Mouse (Mus musculus) stomach, postnatal 0 days (tissue): Measurements from ENCODE around the gene Cyp2c40. TPM values are rescaled to one million over a fixed set of nuclear protein-coding genes. Genes with fewer than 3 reads are reported as not detected.

ENCODE experiments used
- ATAC-seq: fragments of 200-750 bp; cut with Nextera tagmentation; 2 replicates; pipeline ENCODE4 v1.8.0; 2017; ENCODE audit not compliant: low FRiP score, low TSS enrichment
- DNase-seq: peaks from one replicate; pipeline ENCODE4 v3.0.0-alpha.2; 2016; ENCODE audit warnings: low spot score
- H3K27ac ChIP-seq: fragments of 300-500 bp; sonication (generic); replicated peaks from 2 replicates; pipeline ENCODE4 v1.5.1; 2014; ENCODE audit warnings: mild to moderate bottlenecking, control low read depth
- H3K27me3 ChIP-seq: fragments of 300-500 bp; sonication (generic); 2 replicates; pipeline ENCODE4 v1.6.1; 2014; ENCODE audit warnings: low read length; ENCODE audit not compliant: control insufficient read depth, insufficient read depth
- H3K36me3 ChIP-seq: fragments of 300-500 bp; sonication (generic); 2 replicates; pipeline ENCODE4 v1.6.1; 2014; ENCODE audit warnings: low read length, mixed read lengths; ENCODE audit not compliant: control insufficient read depth, insufficient read depth
- H3K4me1 ChIP-seq: fragments of 300-500 bp; sonication (generic); replicated peaks from 2 replicates; pipeline ENCODE4 v1.6.1; 2014; ENCODE audit warnings: antibody characterized with exemption; ENCODE audit not compliant: control insufficient read depth, insufficient read depth
- H3K4me2 ChIP-seq: fragments of 300-500 bp; sonication (generic); replicated peaks from 2 replicates; pipeline ENCODE4 v1.6.1; 2014; ENCODE audit warnings: low read depth, mild to moderate bottlenecking, control low read depth, moderate library complexity
- H3K4me3 ChIP-seq: fragments of 300-500 bp; sonication (generic); 2 replicates; pipeline ENCODE4 v1.5.1; 2014; ENCODE audit warnings: low read depth, low read length, control low read depth
- H3K9ac ChIP-seq: fragments of 300-500 bp; sonication (generic); 2 replicates; pipeline ENCODE4 v1.6.1; 2014; ENCODE audit warnings: mild to moderate bottlenecking, low read length, control low read depth, mixed read lengths
- H3K9me3 ChIP-seq: fragments of 300-500 bp; sonication (generic); 2 replicates; pipeline ENCODE4 v1.6.1; 2016; ENCODE audit warnings: low read length; ENCODE audit not compliant: control insufficient read depth
- CTCF ChIP-seq: IDR thresholded peaks from 2 replicates; pipeline ENCODE4 v1.5.1; 2016; ENCODE audit warnings: antibody characterized with exemption, low read depth, mild to moderate bottlenecking, moderate library complexity
- WGBS: fragments of 180-500 bp; shearing (Covaris S2); extraction: QIAGEN DNeasy Blood & Tissue Kit; methylation state at CpG from one replicate; pipeline ENCODE4 v1.1.7; 2014; 5-methylcytosine and 5-hydroxymethylcytosine counted together
- polyA plus RNA-seq: library from polyadenylated mRNA; unstranded; fragments of >200 nt; fragmentation: Nextera tagmentation; extraction: Ambion mirVana; gene quantifications from 2 replicates; pipeline ENCODE4 v1.2.1, GENCODE M21; 2015

The Cyp2c40 gene
- polyA plus RNA-seq, 1 experiment from 2014 or later: 0.19 TPM

DNA sequence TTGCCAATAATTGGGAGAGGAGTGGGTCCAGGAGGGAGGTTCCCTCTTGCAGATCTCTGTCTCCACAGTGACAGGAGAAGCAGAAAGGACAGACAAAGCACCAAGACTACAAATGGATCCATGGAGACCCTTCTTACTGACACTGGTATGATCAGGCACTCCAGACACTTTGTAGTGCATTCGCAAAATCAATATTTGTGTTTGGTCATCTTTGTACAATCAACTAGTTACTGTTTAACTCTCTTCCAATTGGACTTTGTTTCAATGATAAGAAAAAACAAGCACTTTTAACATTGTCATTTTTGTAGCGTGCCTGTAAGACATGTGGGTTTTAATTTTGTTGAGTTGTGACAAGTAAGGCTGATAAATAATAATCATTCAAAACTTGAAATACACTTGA is 71.7 kb downstream of the Cyp2c40 start, which contains the start of gene Cyp2c68:
TSS of gene Cyp2c68 (minus strand) at position 135 of the 400 bp plus-strand sequence.
- H3K27ac ChIP-seq: no peak within 1 kb of the TSS
- H3K36me3 ChIP-seq: no peaks in the 10 kb centered on the region
- no peaks in the 10 kb centered on the region for H3K9me3 ChIP-seq
- TF ChIP-seq CTCF: no peak
- H3K4me1 ChIP-seq: no peaks in the 10 kb centered on the region
- ATAC-seq (no peak), DNase-seq (no peak)
- no peak within 1 kb of the TSS for H3K4me2 ChIP-seq
- no peak within 1 kb of the TSS for H3K4me3 ChIP-seq
- H3K27me3 ChIP-seq: no peaks in the 10 kb centered on the region
- WGBS: 62% methylated on average over 2 of the region's 2 CpGs
- H3K9ac ChIP-seq: no peak within 1 kb of the TSS

Other genes starting within 250 kb of the Cyp2c40 start
- not detected in 2 replicates for gene Cyp2c67, start 163.8 kb downstream of the Cyp2c40 start, polyA plus RNA-seq
- 3.3 and 3.6 TPM in 2 replicates for gene Cyp2c68, start 71.8 kb downstream of the Cyp2c40 start, polyA plus RNA-seq
- gene Cyp2c69, start 74.0 kb upstream of the Cyp2c40 start, polyA plus RNA-seq: 0.08 and 0.21 TPM in 2 replicates
- gene Cyp2c37, start 179.6 kb upstream of the Cyp2c40 start, polyA plus RNA-seq: 0.13 TPM in 1 of 2 replicates, not detected in the other